ENCODE assay signal across 8 mouse cellular contexts in genomic region chr5:100798165-100798860, GRCm38 (mm10). TPM values are rescaled to one million over a fixed set of nuclear protein-coding genes. Genes with fewer than 3 reads are reported as not detected.
DNase-seq lines count a peak whose midpoint lies in the region; ATAC-seq and TF ChIP-seq lines count a peak whose summit lies in the region.

TSS of gene Helq (minus strand) at chr5:100798598.
TSS of gene Mrps18c (plus strand) at chr5:100798627.

- H3K9me3 ChIP-seq in forebrain, embryonic 10.5 days: no peaks in the 10 kb centered on the region
- no peaks in the 10 kb centered on the region for H3K9me3 ChIP-seq in heart, embryonic 15.5 days (replicated peaks)
- H3K9me3 ChIP-seq in liver, embryonic 14.5 days (ENCODE audit: control insufficient read depth, low read length): no peaks in the 10 kb centered on the region
- H3K9me3 ChIP-seq in neural tube, embryonic 11.5 days (ENCODE audit: control insufficient read depth, low read length): no peaks in the 10 kb centered on the region
- no peaks in the 10 kb centered on the region for H3K9me3 ChIP-seq in stomach, postnatal 0 days (ENCODE audit: control insufficient read depth, low read length)

- DNase-seq in c-Kit-negative CD71-positive TER-119-positive erythroid progenitor cells, embryonic 14.5 days (ENCODE audit: low read depth, low spot score): peak; percentile 93
- peak; percentile 96 for DNase-seq in forebrain, embryonic 10.5 days (ENCODE audit: extremely low spot score, low spot score)
- peak; percentile 93 to 96 for DNase-seq in kidney, postnatal 25 days
- peak; percentile 91 to 94 (median 93) for DNase-seq in liver, embryonic 14.5 days (ENCODE audit: low read depth in 3 of 3, low spot score in 3 of 3)
- DNase-seq in neural tube, embryonic 11.5 days (ENCODE audit: low spot score): peak; percentile 95
- peak; percentile 94 for DNase-seq in stomach, postnatal 0 days (ENCODE audit: low spot score)

- H3K9ac ChIP-seq in heart, embryonic 15.5 days: peak within 1 kb of the TSS; percentile 79
- H3K9ac ChIP-seq in liver, embryonic 14.5 days (replicated peaks): peak within 1 kb of the TSS; percentile 86
- peak within 1 kb of the TSS; percentile 84 for H3K9ac ChIP-seq in neural tube, embryonic 11.5 days (ENCODE audit: low read length)
- peak within 1 kb of the TSS; percentile 73 for H3K9ac ChIP-seq in stomach, postnatal 0 days (ENCODE audit: low read length)

- H3K36me3 ChIP-seq in forebrain, embryonic 10.5 days (replicated peaks): peaks cover 47% of the 10 kb centered on the region
- H3K36me3 ChIP-seq in heart, embryonic 15.5 days: peaks cover 17% of the 10 kb centered on the region; the same call in 1 of the 2 replicates
- peaks cover 38% of the 10 kb centered on the region for H3K36me3 ChIP-seq in liver, embryonic 14.5 days (replicated peaks; ENCODE audit: control insufficient read depth, insufficient read depth, low read depth)
- peaks cover 5% of the 10 kb centered on the region; the same call in 1 of the 2 replicates for H3K36me3 ChIP-seq in neural tube, embryonic 11.5 days (ENCODE audit: control insufficient read depth, insufficient read depth, low read length)
- 0 out of 2 replicates have a peak, but pooled peaks cover 2% of the 10 kb centered on the region for H3K36me3 ChIP-seq in stomach, postnatal 0 days (ENCODE audit: control insufficient read depth, insufficient read depth, low read length)

- TF ChIP-seq CTCF in liver, embryonic 14.5 days (IDR thresholded peaks at IDR 0.05; ENCODE audit: low read depth): no peak
- peak; percentile 20; the same call in 1 of the 2 replicates for TF ChIP-seq CTCF in stomach, postnatal 0 days (IDR thresholded peaks at IDR 0.05; ENCODE audit: low read depth)

- peak; percentile 91 for ATAC-seq in CD4-positive, CD25-positive, alpha-beta regulatory T cell, adult 4 months
- ATAC-seq in heart, embryonic 15.5 days (replicated peaks; ENCODE audit: insufficient number of reproducible peaks, insufficient read depth, low FRiP score, low read depth): peak; percentile 94
- ATAC-seq in liver, embryonic 14.5 days (ENCODE audit: insufficient read depth): peak; percentile 97
- peak; percentile 97 for ATAC-seq in neural tube, embryonic 11.5 days (ENCODE audit: insufficient read depth, low FRiP score, low TSS enrichment)
- ATAC-seq in stomach, postnatal 0 days (ENCODE audit: low FRiP score, low TSS enrichment): peak; percentile 96

- TF ChIP-seq EP300 in liver, embryonic 14.5 days (IDR thresholded peaks at IDR 0.05; ENCODE audit: low read depth): peak; percentile 44; the same call in 1 of the 2 replicates
- TF ChIP-seq EP300 in stomach, postnatal 0 days (optimal IDR thresholded peaks at IDR 0.05): no peak

- WGBS in forebrain, embryonic 10.5 days: under 1% methylated on average over 67 of the region's 67 CpGs
- WGBS in heart, embryonic 15.5 days: under 1% methylated on average over 67 of the region's 67 CpGs
- under 1% methylated on average over 67 of the region's 67 CpGs for WGBS in liver, embryonic 14.5 days (ENCODE audit: insufficient replicate concordance)
- under 1% methylated on average over 58 of the region's 67 CpGs for WGBS in neural tube, embryonic 11.5 days
- under 1% methylated on average over 67 of the region's 67 CpGs for WGBS in stomach, postnatal 0 days

- H3K27ac ChIP-seq in forebrain, embryonic 10.5 days: peak within 1 kb of the TSS; percentile 91
- H3K27ac ChIP-seq in heart, embryonic 15.5 days: peak within 1 kb of the TSS; percentile 27; the same call in 1 of the 2 replicates
- H3K27ac ChIP-seq in liver, embryonic 14.5 days: peak within 1 kb of the TSS; percentile 58
- no peak within 1 kb of the TSS for H3K27ac ChIP-seq in neural tube, embryonic 11.5 days (ENCODE audit: low read depth, low read length)
- H3K27ac ChIP-seq in stomach, postnatal 0 days (replicated peaks): 0 out of 2 replicates have a peak within 1 kb of the TSS, but pooled peaks have one; percentile 49

- H3K4me2 ChIP-seq in heart, embryonic 15.5 days: peak within 1 kb of the TSS; percentile 97
- H3K4me2 ChIP-seq in liver, embryonic 14.5 days (ENCODE audit: low read depth): peak within 1 kb of the TSS; percentile 80
- H3K4me2 ChIP-seq in neural tube, embryonic 11.5 days (ENCODE audit: low read depth): peak within 1 kb of the TSS; percentile 90
- peak within 1 kb of the TSS; percentile 96 for H3K4me2 ChIP-seq in stomach, postnatal 0 days (replicated peaks; ENCODE audit: low read depth)

- H3K4me3 ChIP-seq in forebrain, embryonic 10.5 days: peak within 1 kb of the TSS; percentile 92
- H3K4me3 ChIP-seq in heart, embryonic 15.5 days: peak within 1 kb of the TSS; percentile 94
- H3K4me3 ChIP-seq in liver, embryonic 14.5 days (ENCODE audit: insufficient read depth in 1 of 2, low read depth in 2 of 2, low read length in 2 of 2): peak within 1 kb of the TSS; percentile 81 to 100
- peak within 1 kb of the TSS; percentile 77 for H3K4me3 ChIP-seq in neural tube, embryonic 11.5 days (ENCODE audit: low read depth, low read length)
- H3K4me3 ChIP-seq in stomach, postnatal 0 days (ENCODE audit: low read depth, low read length): peak within 1 kb of the TSS; percentile 79

- H3K4me1 ChIP-seq in forebrain, embryonic 10.5 days: peaks cover 22% of the 10 kb centered on the region
- peaks cover 13% of the 10 kb centered on the region for H3K4me1 ChIP-seq in heart, embryonic 15.5 days (replicated peaks)
- H3K4me1 ChIP-seq in liver, embryonic 14.5 days (replicated peaks; ENCODE audit: control insufficient read depth in 2 of 2, insufficient read depth in 2 of 2, low read length in 1 of 2): peaks cover 7 to 12% of the 10 kb centered on the region in 2 experiments; a peak in 3 of 4 replicates
- H3K4me1 ChIP-seq in neural tube, embryonic 11.5 days (ENCODE audit: control insufficient read depth, insufficient read depth, low read length): peaks cover 4% of the 10 kb centered on the region
- H3K4me1 ChIP-seq in stomach, postnatal 0 days (replicated peaks; ENCODE audit: control insufficient read depth, insufficient read depth): no peaks in the 10 kb centered on the region

- H3K27me3 ChIP-seq in forebrain, embryonic 10.5 days (ENCODE audit: poor library complexity, severe bottlenecking): no peaks in the 10 kb centered on the region
- H3K27me3 ChIP-seq in heart, embryonic 15.5 days: no peaks in the 10 kb centered on the region
- H3K27me3 ChIP-seq in liver, embryonic 14.5 days (ENCODE audit: control insufficient read depth, insufficient read depth, low read length): no peaks in the 10 kb centered on the region
- H3K27me3 ChIP-seq in neural tube, embryonic 11.5 days (ENCODE audit: control insufficient read depth, insufficient read depth, low read length): no peaks in the 10 kb centered on the region
- H3K27me3 ChIP-seq in stomach, postnatal 0 days (ENCODE audit: control insufficient read depth, insufficient read depth, low read length): no peaks in the 10 kb centered on the region

RNA-seq across cellular contexts. Expression of gene Helq, which starts in this region (rescaled TPM):
- 10 to 100 TPM; 12.2 to 18.9 TPM for polyA plus RNA-seq in CD4-positive, CD25-positive, alpha-beta regulatory T cell, adult 4 months (2017; shearing (Covaris generic))
- 26.0 and 26.7 TPM in 2 replicates for polyA plus RNA-seq in forebrain, embryonic 10.5 days (2016; fragmentation: Nextera tagmentation; extraction: Ambion mirVana)
- 9.2 and 9.5 TPM in 2 replicates for polyA plus RNA-seq in heart, embryonic 15.5 days (2015; fragmentation: Nextera tagmentation; extraction: Ambion mirVana)
- polyA plus RNA-seq in liver, embryonic 14.5 days (2012; rRNA removed): 7.3 and 13.9 TPM in 2 replicates
- 12.2 and 12.4 TPM in 2 replicates for polyA plus RNA-seq in liver, embryonic 14.5 days (2014; fragmentation: Nextera tagmentation; extraction: Ambion mirVana)
- 19.8 and 24.0 TPM in 2 replicates for polyA plus RNA-seq in neural tube, embryonic 11.5 days (2014; fragmentation: Nextera tagmentation; extraction: Ambion mirVana)
- 5.4 and 6.3 TPM in 2 replicates for polyA plus RNA-seq in stomach, postnatal 0 days (2015; fragmentation: Nextera tagmentation; extraction: Ambion mirVana)

RNA-seq across cellular contexts. Expression of gene Mrps18c, which starts in this region (rescaled TPM):
- polyA plus RNA-seq in CD4-positive, CD25-positive, alpha-beta regulatory T cell, adult 4 months (2017; shearing (Covaris generic)): 100 to 1,000 TPM; 122 to 153 TPM
- polyA plus RNA-seq in forebrain, embryonic 10.5 days (2016; fragmentation: Nextera tagmentation; extraction: Ambion mirVana): 202 and 217 TPM in 2 replicates
- polyA plus RNA-seq in heart, embryonic 15.5 days (2015; fragmentation: Nextera tagmentation; extraction: Ambion mirVana): 121 and 134 TPM in 2 replicates
- polyA plus RNA-seq in liver, embryonic 14.5 days (2012; rRNA removed): 27.8 and 49.4 TPM in 2 replicates
- 164 and 180 TPM in 2 replicates for polyA plus RNA-seq in liver, embryonic 14.5 days (2014; fragmentation: Nextera tagmentation; extraction: Ambion mirVana)
- 168 and 172 TPM in 2 replicates for polyA plus RNA-seq in neural tube, embryonic 11.5 days (2014; fragmentation: Nextera tagmentation; extraction: Ambion mirVana)
- 185 and 186 TPM in 2 replicates for polyA plus RNA-seq in stomach, postnatal 0 days (2015; fragmentation: Nextera tagmentation; extraction: Ambion mirVana)
